Mouse (Mus musculus) ES-E14 (cell line): Measurements from ENCODE around the gene Tob1.

Source experiments
- HCFC1 ChIP-seq: IDR thresholded peaks from 2 replicates; pipeline ENCODE4 v1.6.1; 2012; ENCODE audit warnings: low read length, inconsistent platforms, borderline replicate concordance; ENCODE audit not compliant: insufficient read depth
- ZC3H11A ChIP-seq: IDR thresholded peaks from 2 replicates; pipeline ENCODE4 v1.6.1; 2012; ENCODE audit warnings: low read depth, mild to moderate bottlenecking, inconsistent platforms, low read length, borderline replicate concordance

DNA sequence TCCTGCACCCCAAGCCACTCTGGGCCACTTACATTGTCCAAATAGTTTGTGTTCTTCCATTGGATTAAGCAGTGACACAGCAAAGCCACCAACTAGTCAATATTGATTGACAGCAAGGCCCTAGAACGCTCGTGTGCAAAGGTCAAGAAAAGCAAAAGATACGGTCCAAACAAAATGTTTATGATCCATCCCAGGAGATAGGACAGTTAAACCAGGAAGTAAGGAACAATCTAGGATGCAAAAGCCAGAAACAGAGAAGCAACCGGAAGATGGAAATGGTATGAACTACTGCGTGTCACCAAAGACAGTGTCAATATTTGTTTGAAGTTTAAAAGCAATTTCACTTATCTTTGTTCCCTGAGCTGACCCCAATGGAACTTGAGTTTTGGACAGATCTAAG, 9.1 kb upstream of the Tob1 start:
- TF ChIP-seq HCFC1: no peak
- no peak for TF ChIP-seq ZC3H11A
